Mouse (Mus musculus) heart, adult 2 months (tissue): ENCODE measurements around the gene Galnt7. TPM values are rescaled to one million over a fixed set of nuclear protein-coding genes. Genes with fewer than 3 reads are reported as not detected.

Experiments used
- DNase-seq, 2 experiments: peaks; one replicate each; pipeline ENCODE4 v3.0.0; 2021
- H3K27ac ChIP-seq: fragments of 200-600 bp; 2 replicates; pipeline ENCODE4 v1.8.1; 2022
- H3K27me3 ChIP-seq: fragments of 200-500 bp; 2 replicates; pipeline ENCODE4 v1.6.1; 2012; ENCODE audit warnings: mild to moderate bottlenecking, low read length, inconsistent platforms, mixed read lengths; ENCODE audit not compliant: control insufficient read depth, insufficient read depth
- H3K36me3 ChIP-seq: fragments of 200-500 bp; 2 replicates; pipeline ENCODE4 v1.6.1; 2012; ENCODE audit warnings: low read length, inconsistent platforms; ENCODE audit not compliant: control insufficient read depth, insufficient read depth
- H3K4me1 ChIP-seq: fragments of 200-500 bp; 2 replicates; pipeline ENCODE4 v1.6.1; 2011; ENCODE audit warnings: low read length; ENCODE audit not compliant: control insufficient read depth, insufficient read depth
- H3K4me3 ChIP-seq: fragments of 200-600 bp; 2 replicates; pipeline ENCODE4 v1.8.1; 2022
- H3K79me2 ChIP-seq: fragments of 200-500 bp; replicated peaks from 2 replicates; pipeline ENCODE4 v1.6.1; 2012; ENCODE audit warnings: mild to moderate bottlenecking, inconsistent platforms, low read length, moderate library complexity, mixed read lengths; ENCODE audit not compliant: control insufficient read depth, insufficient read depth
- H3K9ac ChIP-seq: fragments of 200-500 bp; 2 replicates; pipeline ENCODE4 v1.6.1; 2012; ENCODE audit warnings: low read depth, mild to moderate bottlenecking, control low read depth, inconsistent platforms, low read length, mixed read lengths
- CTCF ChIP-seq: fragments of 200-600 bp; IDR thresholded peaks from 2 replicates; pipeline ENCODE4 v1.8.1; 2022; ENCODE audit warnings: antibody characterized with exemption, mild to moderate bottlenecking, moderate library complexity
- EP300 ChIP-seq: fragments of 200-500 bp; IDR thresholded peaks from 2 replicates; pipeline ENCODE4 v1.6.1; 2011; ENCODE audit warnings: low read depth, low read length, control low read depth; ENCODE audit not compliant: insufficient read depth
- POLR2A ChIP-seq: fragments of 200-500 bp; IDR thresholded peaks from 2 replicates; pipeline ENCODE4 v1.6.1; 2011; ENCODE audit warnings: mild to moderate bottlenecking, low read depth, low read length, control low read depth; ENCODE audit not compliant: insufficient read depth
- WGBS: fragments of 180-500 bp; shearing (Covaris S2); methylation state at CpG from one replicate; pipeline ENCODE4 v1.1.7; 2018; 5-methylcytosine and 5-hydroxymethylcytosine counted together
- intact Hi-C: fragments of 180-260 bp; cut with DNase I; formaldehyde crosslinking; loops from one replicate; pipeline ENCODE4 v1.15.1; 2025
- polyA plus RNA-seq: library from polyadenylated mRNA; depleted of rRNA; stranded (reverse); fragments of >200 nt; gene quantifications from 2 replicates; pipeline ENCODE4 v1.2.3, GENCODE M21; 2012
- total RNA-seq, 2 experiments: library from RNA; stranded (reverse); gene quantifications; 2 replicates each; pipeline ENCODE4 v1.2.3; 2021

The Galnt7 gene
- total and polyA plus RNA-seq, 3 experiments: 1.7 to 4.8 (median 4.5) TPM

DNA sequence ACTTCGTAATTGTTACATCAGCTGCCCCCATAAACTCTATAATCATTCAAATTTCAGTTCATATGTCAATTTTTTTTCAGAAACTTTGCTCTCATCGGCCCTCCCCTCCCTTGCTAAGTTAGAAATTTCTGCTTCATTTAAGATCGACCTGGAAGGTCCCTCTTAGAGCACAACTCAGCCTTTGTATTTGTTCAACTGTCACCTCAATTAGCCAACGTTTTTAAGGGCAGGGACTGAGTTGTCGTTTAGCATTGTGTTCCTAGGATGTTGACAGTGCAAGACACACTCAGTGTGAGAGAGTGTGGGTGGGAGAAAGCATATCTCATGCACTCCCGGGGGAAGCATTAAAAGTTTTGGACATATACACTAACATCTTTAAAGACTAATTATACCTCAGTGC, 3.6 kb upstream of the Galnt7 start:
- no peak for DNase-seq
- Histone ChIP-seq H3K4me1 (no peaks in the 10 kb centered on the region), H3K27me3 (no peaks in the 10 kb centered on the region), H3K4me3 (no peak overlapping the region), H3K79me2 (no peaks in the 10 kb centered on the region), H3K9ac (no peak overlapping the region), H3K36me3 (no peaks in the 10 kb centered on the region), H3K27ac (no peak overlapping the region)
- 72% methylated on average over 6 of the region's 6 CpGs for WGBS
- TF ChIP-seq POLR2A: no peak
- TF ChIP-seq CTCF: no peak
- no peak for TF ChIP-seq EP300
- intact Hi-C loops: no loop called here

DNA sequence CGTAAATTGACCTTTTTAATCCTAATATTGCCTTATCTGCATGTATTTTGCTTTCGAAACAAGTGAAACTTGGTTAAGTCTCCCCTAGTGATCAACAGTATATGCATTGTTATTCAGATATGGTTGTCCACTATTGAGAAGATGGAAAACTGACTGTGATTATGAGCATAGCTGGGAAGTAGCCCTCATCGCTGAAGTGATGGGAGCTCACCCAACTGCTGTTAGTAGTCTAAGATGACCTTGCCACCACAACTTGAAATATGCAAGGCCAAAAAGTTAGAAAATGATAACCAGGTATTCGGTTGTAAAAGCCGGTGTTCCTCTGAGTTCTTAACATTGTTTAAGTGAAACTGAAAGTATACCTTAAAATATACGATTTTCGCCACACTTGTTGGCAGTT, 1.3 kb upstream of the Galnt7 start:
- intact Hi-C loops: loop anchor here (5.0 kb wide), 2 partner anchors 42 to 227 kb away; no protein-coding TSS in a partner anchor
- no peaks in the 10 kb centered on the region for H3K36me3 ChIP-seq
- H3K9ac ChIP-seq: no peak overlapping the region
- H3K4me3 ChIP-seq: no peak overlapping the region
- no peak overlapping the region for H3K27ac ChIP-seq
- no peaks in the 10 kb centered on the region for H3K4me1 ChIP-seq
- peaks cover 4% of the 10 kb centered on the region for H3K79me2 ChIP-seq
- TF ChIP-seq POLR2A (no peak), CTCF (no peak), EP300 (no peak)
- WGBS: 87% methylated on average over 7 of the region's 7 CpGs
- H3K27me3 ChIP-seq: no peaks in the 10 kb centered on the region
- no peak for DNase-seq

DNA sequence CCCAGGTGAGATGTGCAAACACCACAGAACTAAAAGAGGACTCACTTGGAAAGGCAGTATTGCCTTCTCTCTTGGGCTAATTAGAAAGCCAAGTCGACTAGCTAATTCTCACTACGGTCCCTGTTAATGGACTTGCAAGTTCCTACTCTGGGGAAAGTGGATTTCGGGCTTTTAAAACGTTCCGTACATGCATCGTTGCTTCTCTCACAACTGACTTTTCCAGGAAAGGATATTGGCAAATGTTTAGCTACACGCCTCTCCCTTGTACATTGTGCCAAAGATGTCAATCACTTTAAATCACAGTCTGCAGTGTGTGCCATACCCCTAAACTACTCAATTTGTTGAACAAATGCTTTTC, 915 bp upstream of the Galnt7 start:
- Histone ChIP-seq H3K4me1 (no peaks in the 10 kb centered on the region), H3K27ac (no peak overlapping the region; the same call in 1 of the 2 replicates)
- intact Hi-C loops: loop anchor here (2.0 to 5.0 kb wide), 4 partner anchors 41 to 226 kb away; no protein-coding TSS in a partner anchor

DNA sequence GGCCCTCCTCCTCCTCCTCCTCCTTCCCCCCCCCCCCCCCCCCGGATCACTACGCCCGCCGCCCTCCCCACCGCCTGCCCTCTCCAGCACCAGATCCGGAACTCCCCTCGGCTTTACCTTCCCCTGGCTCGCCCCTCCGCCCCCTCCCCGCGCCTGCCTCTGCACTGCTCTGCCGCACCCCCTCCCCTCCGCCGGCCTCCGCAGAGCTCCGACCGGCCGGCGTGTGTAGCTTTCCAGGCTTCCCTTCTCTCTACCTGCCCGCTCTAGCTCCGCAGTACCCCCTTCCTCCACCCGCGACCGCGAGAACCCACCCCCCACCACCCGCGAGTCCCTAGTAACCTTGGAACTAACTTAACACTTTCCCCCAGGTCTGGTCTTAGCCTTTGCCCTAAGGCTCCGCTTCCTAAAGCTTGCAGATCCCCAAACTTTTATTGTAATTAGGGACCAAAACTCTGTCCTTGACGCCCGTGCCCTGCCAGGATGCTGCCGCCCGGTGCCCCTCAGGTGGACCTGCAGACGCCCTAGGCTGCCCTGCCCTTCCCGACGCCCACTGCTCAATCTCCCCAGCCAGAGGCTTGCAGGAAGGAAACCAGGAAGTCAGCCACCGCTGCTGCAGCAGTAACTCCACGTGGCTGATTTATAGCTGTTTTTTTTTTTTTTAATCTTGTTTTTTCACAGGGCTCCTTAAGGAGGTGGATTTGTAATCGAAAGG, 380 bp upstream of the Galnt7 start:
- intact Hi-C loops: loop anchor here (2.0 to 5.0 kb wide), 4 partner anchors 41 to 226 kb away; no protein-coding TSS in a partner anchor
- H3K4me1 ChIP-seq: no peaks in the 10 kb centered on the region
- H3K27me3 ChIP-seq: no peaks in the 10 kb centered on the region
- peak overlapping the region; percentile 90 for H3K4me3 ChIP-seq
- 2% methylated on average over 27 of the region's 38 CpGs for WGBS
- TF ChIP-seq CTCF: no peak
- TF ChIP-seq EP300: no peak
- no peak for TF ChIP-seq POLR2A
- H3K36me3 ChIP-seq: no peaks in the 10 kb centered on the region
- H3K9ac ChIP-seq: peak overlapping the region; percentile 65
- peaks cover 4% of the 10 kb centered on the region for H3K79me2 ChIP-seq
- DNase-seq: peak; percentile 53 to 56
- peak overlapping the region; percentile 41 for H3K27ac ChIP-seq

More for the DNA sequence above, 915 bp upstream of the Galnt7 start:
- Histone ChIP-seq H3K27me3 (no peaks in the 10 kb centered on the region), H3K79me2 (peaks cover 4% of the 10 kb centered on the region), H3K36me3 (no peaks in the 10 kb centered on the region), H3K4me3 (peak overlapping the region; percentile 90), H3K9ac (no peak overlapping the region)
- DNase-seq: no peak
- TF ChIP-seq EP300: no peak
- no peak for TF ChIP-seq POLR2A
- TF ChIP-seq CTCF: no peak
- WGBS: 21% methylated on average over 7 of the region's 7 CpGs

DNA sequence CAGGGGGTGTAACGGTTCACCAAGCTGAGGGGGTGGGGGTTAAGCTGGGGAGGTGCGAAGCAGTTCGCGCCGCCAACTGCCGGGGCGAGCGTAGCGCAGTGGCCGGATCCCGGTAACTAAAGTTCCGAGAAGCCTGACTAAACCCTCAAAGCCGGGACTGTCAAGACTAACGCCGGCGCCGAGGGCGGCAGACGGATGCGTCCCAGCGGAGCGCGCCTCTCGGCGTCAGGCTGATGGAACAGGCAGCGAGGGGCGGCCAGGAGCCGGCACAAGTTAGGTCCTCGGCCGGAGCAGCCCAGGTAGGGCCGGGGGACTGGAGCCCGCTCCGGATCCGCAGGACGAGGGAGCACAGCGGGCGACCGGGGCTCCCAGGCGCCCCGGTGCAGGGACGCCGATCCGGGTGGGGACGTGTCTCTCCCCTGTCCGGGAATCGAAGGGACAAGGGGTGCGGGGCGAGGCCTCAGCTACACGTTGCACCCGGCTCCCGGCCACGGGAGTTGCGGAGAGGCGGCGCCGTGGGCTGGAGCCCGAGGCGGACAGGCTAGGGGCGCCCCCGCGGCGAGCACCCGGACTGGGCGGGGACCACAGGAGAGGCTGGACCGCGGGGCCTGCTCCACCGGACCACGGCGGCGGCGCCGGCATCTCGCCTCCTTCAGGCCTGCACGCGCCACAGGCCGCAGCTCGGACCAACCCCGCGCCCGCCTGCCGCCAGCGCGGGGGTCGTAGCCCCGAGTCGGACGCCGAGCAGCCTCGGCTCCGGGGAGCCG, 960 bp downstream of the Galnt7 start:
- DNase-seq: peak; percentile 85 to 87
- H3K27ac ChIP-seq: peak overlapping the region; percentile 89
- TF ChIP-seq CTCF (peak; percentile 2; the same call in 1 of the 2 replicates), POLR2A (no peak)

More for the DNA sequence above, 960 bp downstream of the Galnt7 start:
- WGBS: under 1% methylated on average over 88 of the region's 91 CpGs
- Histone ChIP-seq H3K4me3 (peak overlapping the region; percentile 90), H3K36me3 (no peaks in the 10 kb centered on the region), H3K79me2 (peaks cover 4% of the 10 kb centered on the region), H3K4me1 (peaks cover 2% of the 10 kb centered on the region), H3K9ac (peak overlapping the region; percentile 97), H3K27me3 (no peaks in the 10 kb centered on the region)
- intact Hi-C loops: loop anchor here (2.0 to 5.0 kb wide), 4 partner anchors 40 to 225 kb away; no protein-coding TSS in a partner anchor
